Mouse (Mus musculus) kidney, embryonic 16.5 days (tissue): ENCODE measurements around the gene Dhrs9. TPM values are rescaled to one million over a fixed set of nuclear protein-coding genes. Genes with fewer than 3 reads are reported as not detected.
"Not testable (repeated sequence)": the region's sequence is repeated elsewhere in the genome, so short reads cannot be mapped to it uniquely, and the experiment has no call there.

ENCODE experiments used
- ATAC-seq: fragments of 200-750 bp; cut with Nextera tagmentation; 2 replicates; pipeline ENCODE4 v1.8.0; 2017; ENCODE audit warnings: moderate TSS enrichment; ENCODE audit not compliant: low FRiP score, low TSS enrichment
- H3K27ac ChIP-seq: fragments of 300-500 bp; sonication (generic); 2 replicates; pipeline ENCODE4 v1.5.1; 2014; ENCODE audit warnings: low read length
- H3K27me3 ChIP-seq: fragments of 300-500 bp; sonication (generic); 2 replicates; pipeline ENCODE4 v1.6.1; 2014; ENCODE audit warnings: low read length, control low read depth, mixed read lengths; ENCODE audit not compliant: insufficient read depth
- H3K36me3 ChIP-seq: fragments of 300-500 bp; sonication (generic); 2 replicates; pipeline ENCODE4 v1.6.1; 2014; ENCODE audit warnings: low read length, control low read depth, mixed read lengths; ENCODE audit not compliant: insufficient read depth
- H3K4me1 ChIP-seq: fragments of 300-500 bp; sonication (generic); 2 replicates; pipeline ENCODE4 v1.6.1; 2014; ENCODE audit warnings: low read length, control low read depth, mixed read lengths; ENCODE audit not compliant: insufficient read depth
- H3K4me2 ChIP-seq: fragments of 300-500 bp; sonication (generic); replicated peaks from 2 replicates; pipeline ENCODE4 v1.6.1; 2014; ENCODE audit warnings: low read depth, low read length
- H3K4me3 ChIP-seq: fragments of 300-500 bp; sonication (generic); 2 replicates; pipeline ENCODE4 v1.5.1; 2014; ENCODE audit warnings: mild to moderate bottlenecking, low read length
- H3K9ac ChIP-seq: fragments of 300-500 bp; sonication (generic); replicated peaks from 2 replicates; pipeline ENCODE4 v1.6.1; 2014; ENCODE audit warnings: low read length
- H3K9me3 ChIP-seq: fragments of 300-500 bp; sonication (generic); 2 replicates; pipeline ENCODE4 v1.6.1; 2016; ENCODE audit warnings: low read length, control low read depth
- WGBS: fragments of 180-500 bp; shearing (Covaris S2); extraction: QIAGEN DNeasy Blood & Tissue Kit; methylation state at CpG from one replicate; pipeline ENCODE4 v1.1.7; 2014; 5-methylcytosine and 5-hydroxymethylcytosine counted together
- polyA plus RNA-seq: library from polyadenylated mRNA; unstranded; fragments of >200 nt; fragmentation: Nextera tagmentation; extraction: Ambion mirVana; gene quantifications from 2 replicates; pipeline ENCODE4 v1.2.1, GENCODE M21; 2015

Gene Dhrs9
- not detected in 2 replicates for polyA plus RNA-seq

DNA sequence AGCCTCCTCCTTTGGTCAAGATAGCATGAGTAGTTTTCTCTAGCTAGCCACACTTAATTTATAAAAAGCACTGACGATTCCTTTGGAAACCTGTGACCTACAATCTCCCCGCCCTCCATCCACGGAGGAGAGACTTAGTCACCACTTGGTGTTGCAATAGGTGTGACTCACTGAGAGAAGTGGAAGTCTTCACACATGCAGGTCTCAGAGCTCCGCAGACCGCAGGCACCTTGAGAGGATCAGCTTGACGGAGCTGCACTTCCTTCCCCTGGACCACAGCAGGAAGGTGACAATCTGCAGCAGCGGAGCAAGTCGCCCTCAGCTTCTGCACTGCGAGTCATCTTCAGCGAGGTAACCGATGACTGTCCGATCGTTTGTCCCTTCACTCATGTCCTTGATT lies at the start of gene Dhrs9:
Dhrs9 (plus strand) TSS at position 165 of the 400 bp plus-strand sequence.
- no peaks in the 10 kb centered on the region for H3K36me3 ChIP-seq
- ATAC-seq: no peak
- 63% methylated on average over 13 of the region's 13 CpGs for WGBS
- no peaks in the 10 kb centered on the region for H3K27me3 ChIP-seq
- no peak within 1 kb of the TSS for H3K4me3 ChIP-seq
- H3K4me1 ChIP-seq: 0 out of 2 replicates have a peak, but pooled peaks cover 2% of the 10 kb centered on the region
- H3K4me2 ChIP-seq: no peak within 1 kb of the TSS
- no peak within 1 kb of the TSS for H3K27ac ChIP-seq
- no peaks in the 10 kb centered on the region for H3K9me3 ChIP-seq
- H3K9ac ChIP-seq: no peak within 1 kb of the TSS

DNA sequence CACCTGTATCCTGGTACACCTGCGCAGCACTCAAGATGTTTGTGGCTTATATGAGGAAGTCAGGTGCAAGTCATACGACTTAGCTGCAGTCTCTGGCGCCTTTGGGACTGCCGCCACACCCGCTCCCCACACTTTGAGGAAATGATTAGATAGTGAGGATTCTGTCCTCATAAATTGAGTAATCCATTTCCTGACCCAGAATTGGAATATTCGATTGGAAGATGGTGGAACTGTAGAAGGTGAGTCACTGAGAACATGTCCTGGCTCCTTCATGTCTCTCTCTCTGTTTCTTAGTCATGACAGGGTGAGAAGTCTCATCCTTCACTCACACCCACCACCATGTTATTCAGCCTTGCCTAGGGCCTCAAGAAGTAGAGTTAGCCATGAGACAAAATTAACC lies 48.7 kb upstream of the Dhrs9 start:
- ATAC-seq, H3K4me2 ChIP-seq, H3K36me3 ChIP-seq, H3K27me3 ChIP-seq, H3K9me3 ChIP-seq, H3K4me3 ChIP-seq, H3K4me1 ChIP-seq, H3K9ac ChIP-seq, H3K27ac ChIP-seq: not testable (repeated sequence)
- 90% methylated on average over 5 of the region's 6 CpGs for WGBS

DNA sequence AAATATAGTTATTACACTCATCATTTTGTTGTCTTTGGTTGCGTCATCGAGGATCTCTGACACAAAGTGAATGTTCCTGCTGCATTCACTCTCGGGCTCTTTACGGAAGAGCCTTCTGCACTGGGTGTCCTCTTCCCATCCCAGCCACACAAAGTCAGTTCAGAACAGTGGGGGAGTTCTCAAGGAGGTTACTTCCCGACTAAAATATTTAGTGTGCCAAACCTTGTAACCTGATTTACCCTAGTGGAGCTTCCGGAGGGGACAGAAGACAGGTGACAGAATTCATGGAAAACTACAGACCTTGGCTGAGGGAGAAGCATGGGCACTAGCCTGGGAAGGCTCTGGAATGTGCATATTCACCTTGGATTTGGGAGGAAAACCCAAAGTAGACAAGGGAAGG lies 38.7 kb upstream of the Dhrs9 start:
- H3K4me1 ChIP-seq: no peaks in the 10 kb centered on the region
- whole genome bisulfite sequencing: 89% methylated on average over 6 of the region's 6 CpGs
- no peak overlapping the region for H3K9ac ChIP-seq
- ATAC-seq: no peak
- no peak overlapping the region for H3K4me2 ChIP-seq
- no peaks in the 10 kb centered on the region for H3K36me3 ChIP-seq
- H3K4me3 ChIP-seq: no peak overlapping the region
- H3K27me3 ChIP-seq: no peaks in the 10 kb centered on the region
- no peak overlapping the region for H3K27ac ChIP-seq
- H3K9me3 ChIP-seq: no peaks in the 10 kb centered on the region

DNA sequence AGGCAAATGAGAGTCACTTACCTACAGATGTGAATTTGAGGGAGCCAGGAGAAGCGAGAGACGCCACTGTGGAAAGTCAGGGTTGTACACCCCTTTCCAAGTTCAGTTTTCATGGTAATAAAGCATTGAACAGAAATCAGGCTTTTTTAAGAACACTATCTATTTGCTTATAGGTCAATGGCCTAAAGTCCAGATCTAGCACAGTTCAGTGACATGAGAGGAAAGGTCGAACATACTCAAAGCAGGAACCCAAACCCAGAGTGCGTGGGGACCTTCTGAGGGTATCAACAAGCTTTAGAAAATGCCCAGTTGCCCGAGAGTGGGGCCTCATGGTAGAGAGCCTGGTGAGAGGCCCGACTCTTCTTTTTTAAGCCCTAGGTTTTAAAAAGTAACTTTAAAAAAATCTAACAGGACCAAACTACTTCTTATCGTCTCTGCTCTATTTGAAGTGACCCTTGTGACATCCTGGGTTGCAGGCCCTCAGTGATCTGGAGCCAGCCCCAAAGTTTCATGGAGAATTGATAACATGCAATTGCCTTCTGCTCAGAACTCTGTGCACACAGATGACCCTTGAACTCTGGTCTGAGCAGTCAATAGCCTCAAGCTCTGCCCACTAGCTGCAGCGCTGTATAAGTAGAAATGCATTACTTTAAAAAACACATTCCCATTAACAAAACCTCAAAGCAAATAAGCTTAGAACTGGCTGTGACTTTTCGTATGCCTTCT lies 37.6 kb upstream of the Dhrs9 start, which contains the start of gene Abcb11:
Abcb11 (minus strand) TSS at position 121 of the 726 bp plus-strand sequence.
- Histone ChIP-seq H3K4me3 (no peak within 1 kb of the TSS), H3K9me3 (no peaks in the 10 kb centered on the region), H3K36me3 (no peaks in the 10 kb centered on the region), H3K27ac (no peak within 1 kb of the TSS), H3K4me1 (no peaks in the 10 kb centered on the region), H3K9ac (no peak within 1 kb of the TSS), H3K27me3 (no peaks in the 10 kb centered on the region), H3K4me2 (no peak within 1 kb of the TSS)
- no peak for ATAC-seq
- 90% methylated on average over 9 of the region's 9 CpGs for WGBS

DNA sequence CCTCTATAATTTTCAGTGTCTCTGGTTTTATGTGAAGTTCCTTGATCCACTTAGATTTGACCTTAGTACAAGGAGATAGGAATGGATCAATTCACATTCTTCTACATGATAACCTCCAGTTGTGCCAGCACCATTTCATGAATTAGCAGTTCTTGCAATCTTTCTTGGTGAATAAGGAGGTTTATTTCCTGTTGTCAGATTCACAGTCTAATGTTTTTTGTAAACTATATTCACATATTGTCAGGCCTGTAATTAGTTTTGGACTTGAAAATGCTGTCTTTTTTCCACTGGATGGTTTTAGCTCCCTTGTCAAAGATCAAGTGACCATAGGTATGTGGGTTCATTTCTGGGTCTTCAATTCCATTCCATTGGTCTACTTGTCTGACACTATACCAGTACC lies 24.8 kb upstream of the Dhrs9 start:
- ATAC-seq: peak; percentile 100
- not testable (repeated sequence) for H3K4me3 ChIP-seq, H3K9ac ChIP-seq, H3K4me2 ChIP-seq, H3K9me3 ChIP-seq, H3K27ac ChIP-seq, H3K36me3 ChIP-seq, H3K4me1 ChIP-seq, H3K27me3 ChIP-seq

DNA sequence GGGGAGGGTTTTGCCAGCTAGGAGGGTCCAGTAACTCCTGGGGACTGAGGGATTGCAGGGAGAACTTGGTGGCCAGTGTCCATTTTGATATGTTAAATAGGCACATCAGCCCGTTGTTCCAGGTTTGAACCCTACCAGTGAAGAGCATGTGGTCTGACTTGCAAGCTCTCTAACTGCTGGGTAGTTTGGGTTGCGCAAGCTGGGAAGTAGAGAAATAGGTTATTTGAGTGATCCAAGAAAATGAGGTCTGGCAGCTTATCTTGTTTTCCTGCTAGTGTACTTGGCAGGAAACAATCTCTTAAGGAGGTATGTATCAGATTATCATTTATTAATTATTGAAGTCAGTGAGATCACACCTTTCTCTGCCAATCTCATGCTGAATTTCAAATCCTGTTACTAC lies 15.4 kb upstream of the Dhrs9 start:
- H3K9ac ChIP-seq: no peak overlapping the region
- no peak overlapping the region for H3K27ac ChIP-seq
- no peaks in the 10 kb centered on the region for H3K4me1 ChIP-seq
- H3K4me2 ChIP-seq: no peak overlapping the region
- no peaks in the 10 kb centered on the region for H3K27me3 ChIP-seq
- WGBS: 84% methylated on average over 2 of the region's 2 CpGs
- H3K9me3 ChIP-seq: no peaks in the 10 kb centered on the region
- no peak for ATAC-seq
- no peaks in the 10 kb centered on the region for H3K36me3 ChIP-seq
- H3K4me3 ChIP-seq: no peak overlapping the region

DNA sequence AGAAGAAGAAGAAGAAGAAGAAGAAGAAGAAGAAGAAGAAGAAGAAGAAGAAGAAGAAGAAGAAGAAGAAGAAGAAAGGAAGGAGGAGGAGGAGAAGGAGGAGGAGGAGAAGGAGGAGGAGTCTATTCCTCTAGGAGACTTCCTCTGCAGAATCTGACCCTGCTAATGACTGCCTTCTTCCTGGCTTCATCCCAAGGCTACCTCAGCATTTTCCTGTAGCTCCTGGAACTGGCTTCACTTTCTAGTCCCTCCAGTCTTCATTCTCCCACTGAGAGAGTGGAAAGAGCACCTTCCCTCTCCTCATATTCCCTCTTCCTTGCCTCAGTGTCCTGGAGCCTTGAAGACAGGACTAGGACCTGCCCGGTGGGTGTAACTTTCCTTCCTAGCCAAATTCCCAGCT lies 15.0 kb upstream of the Dhrs9 start:
- Histone ChIP-seq H3K9ac (no peak overlapping the region), H3K27me3 (no peaks in the 10 kb centered on the region), H3K9me3 (no peaks in the 10 kb centered on the region), H3K4me3 (no peak overlapping the region), H3K27ac (no peak overlapping the region), H3K4me2 (no peak overlapping the region), H3K36me3 (no peaks in the 10 kb centered on the region), H3K4me1 (no peaks in the 10 kb centered on the region)
- no peak for ATAC-seq
- WGBS: 87% methylated on average over 1 of the region's 1 CpGs

DNA sequence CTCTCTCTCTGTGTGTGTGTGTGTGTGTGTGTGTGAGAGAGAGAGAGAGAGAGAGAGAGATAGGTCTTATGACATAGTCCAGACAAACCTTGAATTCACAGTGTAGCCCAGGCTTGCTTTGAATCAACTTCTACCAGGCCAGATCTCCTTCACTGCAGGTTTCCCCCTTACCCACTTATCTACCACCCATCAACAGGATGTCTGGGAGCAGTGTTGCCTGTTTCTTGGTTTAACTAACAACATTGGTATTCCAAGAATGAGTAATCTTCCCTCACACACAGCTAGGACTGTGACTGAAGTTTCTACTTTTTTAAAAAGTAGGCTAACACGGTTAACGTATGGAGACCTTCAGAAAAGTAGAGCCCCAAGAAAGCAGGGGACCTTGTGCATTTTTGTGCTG lies 3.5 kb upstream of the Dhrs9 start:
- no peak for ATAC-seq
- H3K9me3 ChIP-seq: no peaks in the 10 kb centered on the region
- H3K36me3 ChIP-seq: no peaks in the 10 kb centered on the region
- no peaks in the 10 kb centered on the region for H3K27me3 ChIP-seq
- no peak overlapping the region for H3K27ac ChIP-seq
- no peak overlapping the region for H3K4me2 ChIP-seq
- WGBS: 78% methylated on average over 2 of the region's 2 CpGs
- no peak overlapping the region for H3K9ac ChIP-seq
- H3K4me1 ChIP-seq: 0 out of 2 replicates have a peak, but pooled peaks cover 2% of the 10 kb centered on the region
- no peak overlapping the region for H3K4me3 ChIP-seq

DNA sequence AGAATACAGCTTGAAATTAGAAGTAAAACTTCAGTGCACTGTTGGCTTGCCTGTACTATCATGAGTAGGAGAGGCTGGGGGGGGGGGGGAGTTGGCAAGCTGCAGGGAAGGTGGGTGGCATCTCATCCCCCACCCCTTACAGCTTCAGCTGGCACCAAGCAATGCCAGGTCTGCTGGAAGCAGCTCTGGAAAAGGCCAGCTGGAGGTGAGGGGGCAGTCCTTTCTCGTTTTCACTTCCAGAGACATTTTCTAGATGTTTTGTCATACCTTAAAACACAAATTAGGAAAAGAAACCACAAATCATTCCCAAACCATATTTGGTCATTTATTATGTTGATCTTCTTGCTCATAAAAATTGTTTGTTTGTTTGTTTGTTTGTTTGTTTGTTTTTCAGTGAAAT lies 444 bp upstream of the Dhrs9 start:
- H3K4me3 ChIP-seq: no peak overlapping the region
- no peak for ATAC-seq
- H3K9me3 ChIP-seq: no peaks in the 10 kb centered on the region
- no peaks in the 10 kb centered on the region for H3K36me3 ChIP-seq
- 0 out of 2 replicates have a peak, but pooled peaks cover 2% of the 10 kb centered on the region for H3K4me1 ChIP-seq
- 62% methylated on average over 1 of the region's 1 CpGs for WGBS
- no peak overlapping the region for H3K4me2 ChIP-seq
- H3K27ac ChIP-seq: no peak overlapping the region
- no peaks in the 10 kb centered on the region for H3K27me3 ChIP-seq
- H3K9ac ChIP-seq: no peak overlapping the region

DNA sequence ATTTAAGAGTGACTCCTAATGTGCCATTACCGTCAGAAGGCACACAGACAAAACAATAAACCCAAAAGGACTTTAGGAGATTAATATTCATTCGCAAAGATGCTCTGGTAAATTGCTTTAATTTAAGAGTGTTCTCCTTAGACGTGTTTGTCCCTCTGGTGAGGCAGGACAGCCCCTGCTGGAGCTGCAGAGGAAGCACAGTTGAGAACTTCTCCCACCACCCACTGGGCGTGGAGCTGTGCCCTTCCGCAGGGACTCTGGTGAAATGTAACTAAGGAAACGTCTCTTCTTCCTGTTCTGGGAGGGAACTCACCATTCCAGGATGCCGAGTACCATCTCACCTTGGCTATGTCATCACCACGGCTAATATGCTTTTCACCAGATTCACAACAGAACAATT lies 1.5 kb downstream of the Dhrs9 start:
- no peak overlapping the region for H3K4me3 ChIP-seq
- 41% methylated on average over 8 of the region's 8 CpGs for WGBS
- no peaks in the 10 kb centered on the region for H3K36me3 ChIP-seq
- H3K27ac ChIP-seq: no peak overlapping the region
- no peaks in the 10 kb centered on the region for H3K27me3 ChIP-seq
- no peak overlapping the region for H3K9ac ChIP-seq
- H3K4me2 ChIP-seq: no peak overlapping the region
- no peak; the same call in 1 of the 2 replicates for ATAC-seq
- no peaks in the 10 kb centered on the region for H3K9me3 ChIP-seq
- H3K4me1 ChIP-seq: 0 out of 2 replicates have a peak, but pooled peaks cover 2% of the 10 kb centered on the region
